Mouse (Mus musculus) erythroblast, embryonic 14.5 days (primary cell): ENCODE measurements around the gene Lbx1.

Experiments
- GATA1 ChIP-seq: IDR thresholded peaks from 2 replicates; pipeline ENCODE4 v1.6.1; 2012; ENCODE audit warnings: low read length, inconsistent platforms, mixed read lengths
- TAL1 ChIP-seq: IDR thresholded peaks from 3 replicates; pipeline ENCODE4 v1.6.1; 2012; ENCODE audit warnings: low read length, inconsistent platforms, mixed read lengths

DNA sequence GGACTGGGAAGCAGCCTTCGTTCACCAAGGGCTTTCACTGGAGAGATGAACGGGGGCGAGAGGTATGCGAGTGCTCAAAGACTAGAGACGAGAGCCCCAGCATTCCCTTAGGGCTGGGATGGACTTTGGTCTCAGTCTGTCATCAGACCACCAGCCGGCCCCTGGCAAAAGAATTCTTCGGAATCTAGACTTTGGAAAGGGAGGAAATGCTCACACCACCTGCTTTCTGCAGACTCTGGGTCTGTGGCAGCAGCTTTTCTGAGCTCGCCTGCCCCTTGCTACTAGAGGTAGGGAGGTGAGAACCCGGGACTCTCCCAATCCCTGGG, 14.2 kb downstream of the Lbx1 start:
- TF ChIP-seq TAL1 (no peak), GATA1 (no peak)
